Mouse (Mus musculus) midbrain, embryonic 10.5 days (tissue): ENCODE measurements at regions not wholly inside any gene's neighbourhood (a gene's known extent, or its start where the extent isn't known, plus 50 kb on each side); places are given as distances from the start of the nearest gene placed in this dataset.

Source experiments
- DNase-seq: peaks from one replicate; pipeline ENCODE4 v3.0.0-alpha.2; 2017; ENCODE audit warnings: low spot score
- H3K27ac ChIP-seq: fragments of 300-500 bp; sonication (generic); replicated peaks from 2 replicates; pipeline ENCODE4 v1.5.1; 2016; ENCODE audit warnings: mild to moderate bottlenecking
- H3K27me3 ChIP-seq: fragments of 300-500 bp; sonication (generic); 2 replicates; pipeline ENCODE4 v1.6.1; 2016; ENCODE audit warnings: low read depth, mild to moderate bottlenecking; ENCODE audit not compliant: poor library complexity, severe bottlenecking
- H3K36me3 ChIP-seq: fragments of 300-500 bp; sonication (generic); 2 replicates; pipeline ENCODE4 v1.6.1; 2016; ENCODE audit warnings: mild to moderate bottlenecking, moderate library complexity
- H3K4me1 ChIP-seq: fragments of 300-500 bp; sonication (generic); 2 replicates; pipeline ENCODE4 v1.6.1; 2016
- H3K4me3 ChIP-seq: fragments of 300-500 bp; sonication (generic); 2 replicates; pipeline ENCODE4 v1.5.1; 2016; ENCODE audit warnings: mild to moderate bottlenecking, moderate library complexity
- H3K9me3 ChIP-seq: fragments of 300-500 bp; sonication (generic); replicated peaks from 2 replicates; pipeline ENCODE4 v1.6.1; 2016; ENCODE audit warnings: mild to moderate bottlenecking
- WGBS: fragments of 180-500 bp; shearing (Covaris S2); methylation state at CpG from one replicate; pipeline ENCODE4 v1.1.7; 2016; 5-methylcytosine and 5-hydroxymethylcytosine counted together

DNA sequence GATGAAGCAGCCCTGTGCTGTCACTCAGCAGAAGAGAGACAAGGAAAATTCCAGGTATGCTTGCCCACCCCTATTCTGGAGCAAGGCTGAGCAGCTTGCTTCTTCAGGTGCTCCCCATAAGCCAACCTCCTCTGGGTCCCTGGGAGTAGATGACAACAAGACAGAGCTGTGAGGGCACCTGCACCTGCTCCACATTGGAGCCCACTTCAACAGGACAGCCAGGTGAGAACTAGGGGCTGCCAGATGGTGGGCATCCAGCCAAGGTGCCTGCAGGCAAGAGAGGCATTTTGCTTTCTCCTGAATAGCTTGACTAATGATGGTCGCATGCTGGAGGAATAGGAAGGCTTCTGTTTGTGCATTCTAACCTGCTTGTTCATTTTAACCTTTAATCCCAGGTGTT is 61.1 kb upstream of the Kcnmb2 start:
- H3K4me1 ChIP-seq, result peaks cover 4% of the 10 kb centered on the region; the same call in 1 of the 2 replicates
- H3K36me3 ChIP-seq, result no peaks in the 10 kb centered on the region
- no peak for DNase-seq
- no peaks in the 10 kb centered on the region for H3K9me3 ChIP-seq
- no peak overlapping the region for H3K4me3 ChIP-seq
- WGBS, result 81% methylated on average over 1 of the region's 1 CpGs
- H3K27ac ChIP-seq, result no peak overlapping the region
- H3K27me3 ChIP-seq, result no peaks in the 10 kb centered on the region

DNA sequence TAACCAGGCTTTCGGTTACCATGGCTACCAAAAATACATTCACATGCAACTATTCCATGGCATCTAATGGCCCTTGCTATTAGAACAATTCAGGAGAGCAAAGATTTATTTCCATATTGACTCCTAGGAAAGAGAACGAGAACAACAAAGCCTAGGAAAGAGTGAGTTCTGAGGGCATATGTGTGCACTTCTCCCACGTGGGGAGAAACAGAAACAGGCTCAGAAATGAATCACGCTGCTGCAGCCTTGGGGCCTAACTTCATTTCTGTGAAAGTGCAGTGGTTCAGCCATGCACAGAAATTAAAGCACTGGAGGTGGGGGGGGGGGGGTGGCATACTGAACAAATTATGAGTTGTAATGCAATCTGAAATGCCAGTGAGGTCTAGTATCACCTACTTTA is 55.2 kb upstream of the Kcnmb2 start:
- no peak overlapping the region for H3K27ac ChIP-seq
- WGBS, result 85% methylated on average over 4 of the region's 4 CpGs
- peaks cover 4% of the 10 kb centered on the region; the same call in 1 of the 2 replicates for H3K4me1 ChIP-seq
- no peak overlapping the region for H3K4me3 ChIP-seq
- H3K36me3 ChIP-seq, result no peaks in the 10 kb centered on the region
- H3K9me3 ChIP-seq, result no peaks in the 10 kb centered on the region
- DNase-seq, result no peak
- no peaks in the 10 kb centered on the region for H3K27me3 ChIP-seq
